Mouse (Mus musculus) liver, embryonic 16.5 days (tissue): ENCODE results near the gene Tcaf3. TPM values are rescaled to one million over a fixed set of nuclear protein-coding genes. Genes with fewer than 3 reads are reported as not detected.

Experiments
- ATAC-seq: fragments of 200-750 bp; cut with Nextera tagmentation; 2 replicates; pipeline ENCODE4 v1.8.0; 2017; ENCODE audit warnings: low read depth, mild to moderate bottlenecking, moderate number of reproducible peaks, moderate library complexity
- H3K27ac ChIP-seq: fragments of 300-500 bp; sonication (generic); 2 replicates; pipeline ENCODE4 v1.5.1; 2014; ENCODE audit warnings: mild to moderate bottlenecking, low read length
- H3K27me3 ChIP-seq: fragments of 300-500 bp; sonication (generic); 2 replicates; pipeline ENCODE4 v1.6.1; 2014; ENCODE audit warnings: low read depth, low read length, mixed read lengths; ENCODE audit not compliant: control insufficient read depth, insufficient read depth
- H3K36me3 ChIP-seq: fragments of 300-500 bp; sonication (generic); 2 replicates; pipeline ENCODE4 v1.6.1; 2014; ENCODE audit warnings: mild to moderate bottlenecking; ENCODE audit not compliant: control insufficient read depth, insufficient read depth
- H3K4me1 ChIP-seq: fragments of 300-500 bp; sonication (generic); 2 replicates; pipeline ENCODE4 v1.6.1; 2014; ENCODE audit warnings: low read depth, low read length, mixed read lengths; ENCODE audit not compliant: control insufficient read depth
- H3K4me2 ChIP-seq: fragments of 300-500 bp; sonication (generic); 2 replicates; pipeline ENCODE4 v1.6.1; 2014; ENCODE audit warnings: low read depth, low read length, mixed read lengths
- H3K4me3 ChIP-seq: fragments of 300-500 bp; sonication (generic); 2 replicates; pipeline ENCODE4 v1.5.1; 2014; ENCODE audit warnings: low read depth, mild to moderate bottlenecking, low read length
- H3K9ac ChIP-seq: fragments of 300-500 bp; sonication (generic); 2 replicates; pipeline ENCODE4 v1.6.1; 2014; ENCODE audit warnings: low read depth, low read length
- H3K9me3 ChIP-seq: fragments of 300-500 bp; sonication (generic); replicated peaks from 2 replicates; pipeline ENCODE4 v1.6.1; 2016; ENCODE audit warnings: low read length; ENCODE audit not compliant: control insufficient read depth
- WGBS: fragments of 180-500 bp; shearing (Covaris S2); extraction: QIAGEN DNeasy Blood & Tissue Kit; methylation state at CpG from one replicate; pipeline ENCODE4 v1.1.7; 2014; ENCODE audit not compliant: insufficient replicate concordance; 5-methylcytosine and 5-hydroxymethylcytosine counted together
- polyA plus RNA-seq: library from polyadenylated mRNA; unstranded; fragments of >200 nt; fragmentation: Nextera tagmentation; extraction: Ambion mirVana; gene quantifications from 2 replicates; pipeline ENCODE4 v1.2.1, GENCODE M21; 2015

The Tcaf3 gene
- polyA plus RNA-seq, 1 experiment from 2014 or later = not detected

DNA sequence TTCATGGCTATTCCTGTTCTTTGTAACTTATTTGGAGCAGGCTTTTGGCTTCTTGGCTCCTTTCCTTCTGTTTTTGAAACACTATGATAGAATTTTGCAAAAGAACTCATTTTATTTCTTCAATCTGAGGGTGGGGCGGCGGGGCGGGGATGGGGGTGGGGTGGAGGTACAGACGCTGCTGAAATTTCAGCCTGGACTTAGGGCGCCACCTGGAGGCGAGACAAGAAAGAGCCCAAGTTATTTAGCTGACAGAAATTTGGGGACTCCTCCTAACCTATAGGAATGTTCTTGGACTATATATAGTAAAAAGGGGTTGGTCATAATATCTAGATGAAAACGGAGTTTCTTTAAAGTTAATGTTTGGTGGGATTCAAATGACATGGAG is 14.0 kb downstream of the Tcaf3 start:
- no peak for ATAC-seq
- H3K4me1 ChIP-seq = no peaks in the 10 kb centered on the region
- H3K9me3 ChIP-seq = no peaks in the 10 kb centered on the region
- no peak overlapping the region for H3K27ac ChIP-seq
- WGBS = 0% methylated on average over 7 of the region's 7 CpGs
- no peaks in the 10 kb centered on the region for H3K27me3 ChIP-seq
- no peak overlapping the region for H3K4me3 ChIP-seq
- no peaks in the 10 kb centered on the region for H3K36me3 ChIP-seq
- H3K4me2 ChIP-seq = peak overlapping the region; percentile 13; the same call in 1 of the 2 replicates
- H3K9ac ChIP-seq = no peak overlapping the region

DNA sequence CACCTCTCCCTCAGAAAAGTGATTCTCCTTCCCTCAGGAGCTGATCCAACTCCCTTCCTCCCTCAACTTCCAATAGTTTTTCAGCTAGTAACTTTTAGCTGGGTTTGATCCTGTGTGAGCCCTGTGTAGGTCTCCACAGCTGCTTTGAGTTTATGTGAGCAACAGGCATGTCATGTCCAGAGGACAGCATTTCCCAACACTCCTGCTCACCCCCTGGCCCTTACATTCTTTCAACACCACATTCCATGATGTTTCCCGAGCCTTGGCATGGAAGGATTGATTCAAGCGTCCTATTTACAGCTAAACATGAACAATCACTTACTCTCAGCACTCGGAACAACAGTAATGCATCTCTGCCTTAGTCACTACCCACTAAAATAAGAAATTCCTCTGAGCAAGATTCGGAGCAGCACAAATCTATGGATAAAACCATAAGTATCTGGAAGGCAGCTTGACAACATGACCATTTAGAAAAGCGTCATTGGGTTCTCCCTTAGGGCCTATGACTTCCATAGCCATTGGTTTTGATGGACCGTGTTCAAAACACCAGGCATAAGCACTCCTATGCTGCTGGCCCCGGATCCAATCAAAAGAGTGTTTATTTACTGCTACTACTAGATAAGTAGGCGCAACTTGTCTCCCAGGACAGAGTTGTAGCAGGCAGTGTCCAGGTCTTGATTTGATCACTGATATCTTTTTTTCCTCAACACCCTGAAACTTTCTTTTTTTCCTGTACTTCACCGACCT is 14.6 kb downstream of the Tcaf3 start:
- no peaks in the 10 kb centered on the region for H3K36me3 ChIP-seq
- no peaks in the 10 kb centered on the region for H3K4me1 ChIP-seq
- no peak for ATAC-seq
- peak overlapping the region; percentile 13; the same call in 1 of the 2 replicates for H3K4me2 ChIP-seq
- H3K4me3 ChIP-seq = no peak overlapping the region
- 49% methylated on average over 9 of the region's 9 CpGs for WGBS
- no peak overlapping the region for H3K9ac ChIP-seq
- no peaks in the 10 kb centered on the region for H3K27me3 ChIP-seq
- no peaks in the 10 kb centered on the region for H3K9me3 ChIP-seq
- no peak overlapping the region for H3K27ac ChIP-seq

DNA sequence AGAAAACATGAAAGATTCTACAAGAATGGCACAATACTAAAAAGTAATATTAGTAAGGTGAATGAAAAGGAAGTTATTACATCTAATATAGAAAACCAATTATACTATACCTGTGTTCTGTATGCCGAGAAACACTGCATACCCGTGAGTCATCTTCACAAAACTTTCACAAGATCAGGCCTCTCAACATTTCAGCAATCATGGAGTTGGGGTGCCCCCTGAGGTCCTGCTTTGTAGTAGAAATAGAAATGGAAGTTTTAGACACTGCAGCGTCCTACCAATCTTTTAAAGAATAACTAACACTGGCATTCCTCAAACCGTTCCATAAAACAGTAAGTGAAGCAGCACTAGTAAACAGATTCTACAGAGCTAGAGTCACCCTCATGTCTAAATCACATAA is 18.8 kb downstream of the Tcaf3 start:
- Histone ChIP-seq H3K27ac (no peak overlapping the region), H3K9ac (no peak overlapping the region), H3K9me3 (no peaks in the 10 kb centered on the region), H3K4me2 (no peak overlapping the region), H3K27me3 (no peaks in the 10 kb centered on the region), H3K36me3 (no peaks in the 10 kb centered on the region), H3K4me3 (no peak overlapping the region), H3K4me1 (no peaks in the 10 kb centered on the region)
- ATAC-seq = no peak
- WGBS = 62% methylated on average over 4 of the region's 4 CpGs

DNA sequence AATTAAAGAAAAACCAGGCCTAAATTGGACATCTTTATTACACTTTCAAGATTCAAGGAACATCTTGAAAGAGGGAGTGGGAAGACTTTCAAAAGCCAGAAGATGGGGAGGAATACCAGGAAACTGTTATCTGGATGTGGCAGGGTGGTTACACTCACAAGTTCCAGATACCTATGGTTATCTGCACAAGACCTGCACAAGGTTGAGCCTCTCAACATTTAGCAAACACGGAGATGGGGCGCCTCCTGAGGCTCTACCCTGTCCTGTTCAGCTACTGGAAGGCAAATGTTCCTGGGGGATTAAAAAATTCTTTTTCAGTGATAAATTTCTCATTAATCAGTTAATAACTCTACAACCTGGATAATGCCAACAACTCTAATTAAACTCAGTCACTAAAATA is 20.1 kb downstream of the Tcaf3 start:
- ATAC-seq = peak; percentile 37; the same call in 1 of the 2 replicates
- no peak overlapping the region for H3K4me2 ChIP-seq
- H3K4me3 ChIP-seq = no peak overlapping the region
- H3K36me3 ChIP-seq = no peaks in the 10 kb centered on the region
- H3K4me1 ChIP-seq = no peaks in the 10 kb centered on the region
- H3K27me3 ChIP-seq = no peaks in the 10 kb centered on the region
- H3K9ac ChIP-seq = no peak overlapping the region
- 67% methylated on average over 2 of the region's 2 CpGs for WGBS
- no peaks in the 10 kb centered on the region for H3K9me3 ChIP-seq
- no peak overlapping the region for H3K27ac ChIP-seq

DNA sequence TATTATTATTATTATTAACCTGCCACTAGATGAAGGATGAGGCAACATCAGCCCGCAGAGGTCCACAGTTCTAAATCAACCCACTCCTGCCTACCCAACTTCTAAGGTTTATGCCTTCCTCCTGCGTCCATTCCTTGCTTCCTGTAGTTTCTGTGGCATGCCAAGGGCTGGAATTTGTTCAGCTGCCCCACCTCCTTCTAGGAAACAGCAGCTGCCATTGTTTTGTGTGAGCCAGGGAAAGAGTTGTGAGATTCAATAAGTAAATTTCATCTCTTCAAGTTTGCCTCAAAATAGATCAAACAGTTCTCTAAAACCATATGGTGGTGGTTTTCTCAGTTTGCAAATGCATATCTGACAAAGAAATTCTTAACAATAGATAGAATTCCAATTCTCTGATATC is 29.3 kb downstream of the Tcaf3 start:
- no peak overlapping the region for H3K27ac ChIP-seq
- no peaks in the 10 kb centered on the region for H3K36me3 ChIP-seq
- no peaks in the 10 kb centered on the region for H3K27me3 ChIP-seq
- H3K4me2 ChIP-seq = no peak overlapping the region
- no peak overlapping the region for H3K9ac ChIP-seq
- no peaks in the 10 kb centered on the region for H3K9me3 ChIP-seq
- no peak overlapping the region for H3K4me3 ChIP-seq
- no peak for ATAC-seq
- H3K4me1 ChIP-seq = no peaks in the 10 kb centered on the region
- 35% methylated on average over 2 of the region's 2 CpGs for WGBS

DNA sequence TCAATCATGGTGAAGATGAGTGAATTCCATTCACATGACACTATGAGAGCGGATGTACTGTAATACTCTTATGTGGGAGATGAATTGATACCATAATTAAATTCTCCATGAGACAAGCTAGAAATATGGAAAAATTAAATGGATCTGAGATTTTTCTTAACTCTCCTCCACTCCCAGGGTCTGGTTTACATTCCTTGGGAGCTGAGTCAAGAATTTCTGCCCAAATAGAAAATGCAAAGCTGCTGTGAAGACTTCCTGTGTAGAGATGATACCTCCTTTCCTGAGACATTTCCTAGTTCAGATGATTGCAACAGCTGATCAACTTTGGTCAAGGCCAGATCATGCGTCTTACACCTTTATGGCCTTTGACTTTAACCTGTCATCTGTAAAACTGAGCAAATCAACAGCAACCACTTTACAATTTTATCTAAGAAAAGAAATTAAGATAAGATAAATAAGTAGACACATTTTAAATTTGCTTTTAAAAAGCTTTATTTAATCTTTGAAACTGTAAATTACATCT is 31.4 kb downstream of the Tcaf3 start:
- 59% methylated on average over 2 of the region's 2 CpGs for WGBS

DNA sequence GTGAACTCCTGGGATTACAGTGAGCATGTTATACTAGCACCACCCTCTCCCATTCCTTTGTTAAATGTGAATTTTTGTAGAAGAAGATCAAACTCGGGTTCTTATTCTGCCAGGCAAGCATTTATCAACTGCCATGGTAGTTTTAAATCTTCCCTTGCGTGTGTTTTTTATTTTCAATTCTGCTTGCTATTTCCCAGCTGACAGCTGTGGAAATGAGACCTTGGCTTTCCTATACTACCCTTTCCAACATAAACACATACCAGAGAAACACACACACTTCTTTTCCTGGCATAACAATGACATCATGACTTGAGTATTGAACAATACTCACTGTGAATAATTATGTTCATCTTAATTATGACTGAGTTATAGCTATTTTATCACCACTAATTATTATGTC is 35.2 kb downstream of the Tcaf3 start:
- Histone ChIP-seq H3K36me3 (no peaks in the 10 kb centered on the region), H3K9me3 (no peaks in the 10 kb centered on the region), H3K27ac (no peak overlapping the region), H3K4me2 (no peak overlapping the region), H3K27me3 (no peaks in the 10 kb centered on the region), H3K4me3 (no peak overlapping the region), H3K4me1 (no peaks in the 10 kb centered on the region), H3K9ac (no peak overlapping the region)
- WGBS = 44% methylated on average over 2 of the region's 2 CpGs
- ATAC-seq = no peak

More for the DNA sequence above, 31.4 kb downstream of the Tcaf3 start:
- Histone ChIP-seq H3K27ac (no peak overlapping the region), H3K9me3 (no peaks in the 10 kb centered on the region), H3K4me3 (no peak overlapping the region), H3K4me2 (no peak overlapping the region), H3K4me1 (no peaks in the 10 kb centered on the region), H3K27me3 (no peaks in the 10 kb centered on the region), H3K9ac (no peak overlapping the region), H3K36me3 (no peaks in the 10 kb centered on the region)
- ATAC-seq = no peak

DNA sequence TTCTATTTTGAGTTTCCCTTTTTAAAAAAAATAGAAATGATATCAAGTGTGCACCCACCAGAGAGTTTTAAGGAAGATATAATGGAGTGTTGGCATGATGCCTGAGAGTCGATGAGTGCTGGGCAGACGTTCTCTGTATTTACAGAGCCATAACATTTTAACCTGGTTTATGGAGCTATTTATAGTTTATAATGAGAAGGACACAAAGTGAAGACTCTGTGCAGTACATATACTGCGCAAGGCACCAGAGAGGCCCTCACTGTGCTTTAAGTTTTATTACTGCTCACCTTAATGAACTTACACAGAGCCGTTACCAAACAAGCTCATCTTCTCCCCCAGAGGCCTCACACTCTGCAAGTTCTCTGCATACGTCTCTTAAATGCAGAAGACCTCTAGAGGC is 36.6 kb downstream of the Tcaf3 start:
- Histone ChIP-seq H3K9ac (no peak overlapping the region), H3K4me3 (no peak overlapping the region), H3K36me3 (no peaks in the 10 kb centered on the region), H3K4me1 (no peaks in the 10 kb centered on the region), H3K27me3 (no peaks in the 10 kb centered on the region), H3K4me2 (no peak overlapping the region), H3K27ac (no peak overlapping the region), H3K9me3 (no peaks in the 10 kb centered on the region)
- no peak for ATAC-seq
- WGBS = 54% methylated on average over 5 of the region's 5 CpGs

DNA sequence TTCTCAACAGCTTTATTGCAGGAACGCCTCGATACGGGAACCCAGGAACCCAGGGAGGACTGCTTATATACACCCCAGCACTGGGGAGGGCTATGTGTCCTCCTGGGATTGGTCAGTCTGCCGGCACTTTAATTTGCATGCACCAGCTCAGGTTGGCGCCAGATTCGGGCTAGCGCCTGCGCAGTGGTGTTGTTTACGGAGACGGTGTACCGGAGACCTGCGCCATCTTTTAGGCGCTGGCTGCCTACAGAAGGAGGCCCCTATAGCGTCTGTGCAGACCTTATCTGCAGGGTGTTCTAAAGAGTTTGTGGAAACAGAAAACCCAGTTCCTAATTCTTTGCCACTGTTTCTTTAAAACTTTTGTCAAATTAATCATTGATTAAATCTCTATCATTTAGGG is 38.9 kb downstream of the Tcaf3 start:
- Histone ChIP-seq H3K4me1 (no peaks in the 10 kb centered on the region), H3K27ac (no peak overlapping the region), H3K27me3 (no peaks in the 10 kb centered on the region), H3K4me2 (no peak overlapping the region), H3K36me3 (no peaks in the 10 kb centered on the region), H3K4me3 (no peak overlapping the region), H3K9ac (no peak overlapping the region), H3K9me3 (no peaks in the 10 kb centered on the region)
- no peak for ATAC-seq
- 85% methylated on average over 14 of the region's 14 CpGs for WGBS
